Mouse (Mus musculus) olfactory bulb, adult 2 months (tissue): ENCODE measurements around the gene Gucy2g.

Source experiments
- CTCF ChIP-seq: fragments of 200-500 bp; IDR thresholded peaks from 2 replicates; pipeline ENCODE4 v1.5.1; 2012; ENCODE audit warnings: low read depth, mild to moderate bottlenecking, low read length, moderate library complexity; ENCODE audit not compliant: insufficient read depth
- POLR2A ChIP-seq: fragments of 200-500 bp; IDR thresholded peaks from 2 replicates; pipeline ENCODE4 v1.6.1; 2012; ENCODE audit warnings: mild to moderate bottlenecking, low read depth, low read length, moderate library complexity; ENCODE audit not compliant: insufficient read depth

DNA sequence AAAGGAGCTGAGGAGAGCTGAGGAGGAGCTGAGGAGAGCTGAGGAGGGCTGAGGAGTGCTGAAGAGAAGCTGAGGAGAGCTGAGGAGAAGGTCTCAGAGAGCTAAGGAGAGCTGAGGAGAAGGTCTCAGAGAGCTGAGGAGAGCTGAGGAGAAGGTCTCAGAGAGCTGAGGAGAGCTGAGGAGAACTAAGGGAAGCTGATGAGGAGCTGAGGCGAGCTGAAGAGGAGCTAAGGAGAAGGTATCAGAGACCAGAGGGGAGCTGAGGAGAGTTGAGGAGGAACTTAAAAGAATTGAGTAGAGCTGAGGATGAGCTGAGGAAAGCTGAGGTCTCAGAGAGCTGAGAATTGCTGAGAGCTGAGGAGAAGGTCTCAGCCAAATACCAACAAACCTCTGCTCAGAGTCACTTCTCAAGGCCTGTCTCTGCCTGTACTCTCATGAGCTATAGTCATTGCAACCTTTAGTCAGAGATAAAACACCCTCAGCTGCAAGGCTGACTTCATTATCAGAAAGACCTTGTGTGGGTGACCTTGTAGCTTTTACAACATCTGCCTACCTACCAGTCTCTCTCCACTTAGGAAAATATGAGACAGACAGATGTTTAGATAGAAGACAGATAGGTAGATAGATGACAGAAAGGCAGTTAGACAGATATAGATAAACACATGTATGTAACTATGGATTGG is 75.7 kb downstream of the Gucy2g start:
- TF ChIP-seq POLR2A (no peak), CTCF (no peak)
